Mouse (Mus musculus) left cerebral cortex, adult 9 months (tissue): ENCODE measurements around the gene Pdcd2.
"Not testable (repeated sequence)": the region's sequence is repeated elsewhere in the genome, so short reads cannot be mapped to it uniquely, and the experiment has no call there.

Experiments
- DNase-seq, 2 experiments: peaks; one replicate each; pipeline ENCODE4 v3.0.0; 2022; ENCODE audit warnings: low spot score in 2 of 2

The Pdcd2 gene

GRCm38 (mm10) chr17:15526986-15527810 lies at the start of gene Pdcd2:
TSS of gene Pdcd2 (minus strand) at chr17:15527301.
- DNase-seq, result peak; percentile 81 to 93

GRCm38 (mm10) chr17:15575056-15575455 lies 48.0 kb upstream of the Pdcd2 start:
- no peak for DNase-seq

GRCm38 (mm10) chr17:15566908-15567307 lies 39.8 kb upstream of the Pdcd2 start:
- DNase-seq, result no peak

- peak in 1 of 2 experiments; percentile 13 for DNase-seq
Measured at GRCm38 (mm10) chr17:15564928-15565300, 37.8 kb upstream of the Pdcd2 start.

GRCm38 (mm10) chr17:15564014-15564927 lies 37.2 kb upstream of the Pdcd2 start, which contains the start of gene Prdm9:
TSS of gene Prdm9 (minus strand) at chr17:15564354.
- peak; percentile 98 to 100 for DNase-seq

GRCm38 (mm10) chr17:15559946-15560345 lies 32.8 kb upstream of the Pdcd2 start:
- DNase-seq, result no peak

GRCm38 (mm10) chr17:15549713-15550112 lies 22.6 kb upstream of the Pdcd2 start:
- no peak for DNase-seq

GRCm38 (mm10) chr17:15546440-15546839 lies 19.3 kb upstream of the Pdcd2 start:
- no peak for DNase-seq

- not testable (repeated sequence) for DNase-seq
Measured at GRCm38 (mm10) chr17:15543868-15544267, 16.8 kb upstream of the Pdcd2 start.

GRCm38 (mm10) chr17:15540309-15540708 lies 13.2 kb upstream of the Pdcd2 start:
- DNase-seq, result no peak

GRCm38 (mm10) chr17:15536457-15536904 lies 9.4 kb upstream of the Pdcd2 start:
- DNase-seq, result no peak

GRCm38 (mm10) chr17:15535943-15536342 lies 8.8 kb upstream of the Pdcd2 start:
- no peak for DNase-seq

- peak in 1 of 2 experiments; percentile 74 for DNase-seq
Measured at GRCm38 (mm10) chr17:15535162-15535800, 8.2 kb upstream of the Pdcd2 start.

- peak in 1 of 2 experiments; percentile 55 for DNase-seq
Measured at GRCm38 (mm10) chr17:15530141-15530540, 3.0 kb upstream of the Pdcd2 start.

- DNase-seq, result no peak
Measured at GRCm38 (mm10) chr17:15528887-15529286, 1.8 kb upstream of the Pdcd2 start.

- DNase-seq, result no peak
Measured at GRCm38 (mm10) chr17:15527811-15528136, 673 bp upstream of the Pdcd2 start.

- DNase-seq, result no peak
Measured at GRCm38 (mm10) chr17:15526304-15526703, 797 bp downstream of the Pdcd2 start.

- no peak for DNase-seq
Measured at GRCm38 (mm10) chr17:15518766-15519165, 8.3 kb downstream of the Pdcd2 start.

- DNase-seq, result no peak
Measured at GRCm38 (mm10) chr17:15518186-15518585, 8.9 kb downstream of the Pdcd2 start.

- DNase-seq, result no peak
Measured at GRCm38 (mm10) chr17:15517776-15518175, 9.3 kb downstream of the Pdcd2 start.

GRCm38 (mm10) chr17:15510694-15511093 lies 16.4 kb downstream of the Pdcd2 start:
- no peak for DNase-seq
